Mouse (Mus musculus) heart, embryonic 11.5 days (tissue): ENCODE measurements around the gene Gm49450. TPM values are rescaled to one million over a fixed set of nuclear protein-coding genes. Genes with fewer than 3 reads are reported as not detected.
"Not testable (repeated sequence)": the region's sequence is repeated elsewhere in the genome, so short reads cannot be mapped to it uniquely, and the experiment has no call there.

ENCODE experiments used
- ATAC-seq: fragments of 200-750 bp; cut with Nextera tagmentation; replicated peaks from 2 replicates; pipeline ENCODE4 v1.8.0; 2017; ENCODE audit warnings: moderate library complexity; ENCODE audit not compliant: insufficient number of reproducible peaks, low FRiP score, low TSS enrichment
- H3K27ac ChIP-seq: fragments of 300-500 bp; sonication (generic); 2 replicates; pipeline ENCODE4 v1.5.1; 2014; ENCODE audit warnings: mild to moderate bottlenecking, low read depth, low read length
- H3K27me3 ChIP-seq: fragments of 300-500 bp; sonication (generic); 2 replicates; pipeline ENCODE4 v1.6.1; 2014; ENCODE audit warnings: mild to moderate bottlenecking, low read length, mixed read lengths; ENCODE audit not compliant: control insufficient read depth, insufficient read depth
- H3K36me3 ChIP-seq: fragments of 300-500 bp; sonication (generic); 2 replicates; pipeline ENCODE4 v1.6.1; 2014; ENCODE audit warnings: mild to moderate bottlenecking, low read length, moderate library complexity, mixed read lengths; ENCODE audit not compliant: control insufficient read depth, insufficient read depth
- H3K4me1 ChIP-seq: fragments of 300-500 bp; sonication (generic); 2 replicates; pipeline ENCODE4 v1.6.1; 2014; ENCODE audit warnings: low read length; ENCODE audit not compliant: control insufficient read depth, insufficient read depth
- H3K4me2 ChIP-seq: fragments of 300-500 bp; sonication (generic); 2 replicates; pipeline ENCODE4 v1.6.1; 2014; ENCODE audit warnings: mild to moderate bottlenecking, moderate library complexity
- H3K4me3 ChIP-seq: fragments of 300-500 bp; sonication (generic); 2 replicates; pipeline ENCODE4 v1.5.1; 2014; ENCODE audit warnings: low read depth, low read length
- H3K9ac ChIP-seq: fragments of 300-500 bp; sonication (generic); 2 replicates; pipeline ENCODE4 v1.6.1; 2014; ENCODE audit warnings: mild to moderate bottlenecking, low read depth, low read length, moderate library complexity
- H3K9me3 ChIP-seq: fragments of 300-500 bp; sonication (generic); replicated peaks from 2 replicates; pipeline ENCODE4 v1.6.1; 2016; ENCODE audit warnings: low read length; ENCODE audit not compliant: control insufficient read depth
- WGBS: fragments of 180-500 bp; shearing (Covaris S2); extraction: QIAGEN DNeasy Blood & Tissue Kit; methylation state at CpG from one replicate; pipeline ENCODE4 v1.1.7; 2014; ENCODE audit not compliant: insufficient replicate concordance; 5-methylcytosine and 5-hydroxymethylcytosine counted together
- polyA plus RNA-seq: library from polyadenylated mRNA; unstranded; fragments of >200 nt; fragmentation: Nextera tagmentation; extraction: Ambion mirVana; gene quantifications from 2 replicates; pipeline ENCODE4 v1.2.1, GENCODE M21; 2014

Gene Gm49450
- polyA plus RNA-seq, 1 experiment from 2014 or later: not detected

GRCm38 (mm10) chr15:98952063-98952455, 1.3 kb downstream of the Gm49450 start:
- WGBS: 28% methylated on average over 5 of the region's 5 CpGs
- Histone ChIP-seq H3K27ac (peak overlapping the region; percentile 17; the same call in 1 of the 2 replicates), H3K4me3 (peak overlapping the region; percentile 91)

GRCm38 (mm10) chr15:98951122-98952062, 2.0 kb downstream of the Gm49450 start:
- peak overlapping the region; percentile 72 for H3K9ac ChIP-seq
- H3K27me3 ChIP-seq, H3K9me3 ChIP-seq, H3K27ac ChIP-seq, H3K36me3 ChIP-seq, ATAC-seq: not testable (repeated sequence)
- peak overlapping the region; percentile 91 for H3K4me3 ChIP-seq
- 86% methylated on average over 11 of the region's 15 CpGs for WGBS
- H3K4me1 ChIP-seq: peaks cover 13% of the 10 kb centered on the region
- H3K4me2 ChIP-seq: peak overlapping the region; percentile 70

More at GRCm38 (mm10) chr15:98952063-98952455, 1.3 kb downstream of the Gm49450 start:
- H3K9me3 ChIP-seq: no peaks in the 10 kb centered on the region
- H3K36me3 ChIP-seq: no peaks in the 10 kb centered on the region
- no peaks in the 10 kb centered on the region for H3K27me3 ChIP-seq
- H3K9ac ChIP-seq: peak overlapping the region; percentile 72
- no peak for ATAC-seq
- peak overlapping the region; percentile 70 for H3K4me2 ChIP-seq
- peaks cover 13% of the 10 kb centered on the region for H3K4me1 ChIP-seq

GRCm38 (mm10) chr15:98949607-98949892, 3.8 kb downstream of the Gm49450 start:
- no peak overlapping the region for H3K4me3 ChIP-seq
- no peak overlapping the region for H3K9ac ChIP-seq
- peaks cover 9% of the 10 kb centered on the region for H3K4me1 ChIP-seq
- WGBS: 63% methylated on average over 3 of the region's 3 CpGs
- no peaks in the 10 kb centered on the region for H3K36me3 ChIP-seq
- H3K27ac ChIP-seq: no peak overlapping the region
- no peak for ATAC-seq
- H3K27me3 ChIP-seq: no peaks in the 10 kb centered on the region
- H3K9me3 ChIP-seq: no peaks in the 10 kb centered on the region
- H3K4me2 ChIP-seq: no peak overlapping the region

GRCm38 (mm10) chr15:98948857-98949606, 4.3 kb downstream of the Gm49450 start:
- 74% methylated on average over 6 of the region's 6 CpGs for WGBS
- H3K4me2 ChIP-seq: no peak overlapping the region; the same call in 1 of the 2 replicates
- no peak overlapping the region for H3K4me3 ChIP-seq
- H3K4me1 ChIP-seq: peaks cover 6% of the 10 kb centered on the region
- no peak overlapping the region for H3K9ac ChIP-seq
- no peaks in the 10 kb centered on the region for H3K27me3 ChIP-seq
- H3K27ac ChIP-seq: no peak overlapping the region
- no peaks in the 10 kb centered on the region for H3K36me3 ChIP-seq
- H3K9me3 ChIP-seq: no peaks in the 10 kb centered on the region
- ATAC-seq: no peak

- Histone ChIP-seq H3K9me3 (no peaks in the 10 kb centered on the region), H3K36me3 (no peaks in the 10 kb centered on the region), H3K4me1 (peaks cover 4% of the 10 kb centered on the region; the same call in 1 of the 2 replicates), H3K9ac (no peak overlapping the region), H3K27me3 (no peaks in the 10 kb centered on the region), H3K4me2 (no peak overlapping the region), H3K27ac (no peak overlapping the region), H3K4me3 (no peak overlapping the region)
- ATAC-seq: no peak
Observed at GRCm38 (mm10) chr15:98948382-98948781, 5.0 kb downstream of the Gm49450 start.

- Histone ChIP-seq H3K27ac (no peak overlapping the region), H3K4me3 (no peak overlapping the region), H3K4me2 (no peak overlapping the region), H3K9ac (no peak overlapping the region), H3K4me1 (peaks cover 4% of the 10 kb centered on the region; the same call in 1 of the 2 replicates), H3K36me3 (no peaks in the 10 kb centered on the region), H3K9me3 (no peaks in the 10 kb centered on the region), H3K27me3 (no peaks in the 10 kb centered on the region)
- no peak for ATAC-seq
- 55% methylated on average over 3 of the region's 3 CpGs for WGBS
Observed at GRCm38 (mm10) chr15:98947884-98948283, 5.5 kb downstream of the Gm49450 start.

- no peaks in the 10 kb centered on the region for H3K9me3 ChIP-seq
- no peaks in the 10 kb centered on the region for H3K36me3 ChIP-seq
- no peak overlapping the region for H3K27ac ChIP-seq
- no peak overlapping the region for H3K9ac ChIP-seq
- WGBS: 61% methylated on average over 4 of the region's 4 CpGs
- H3K27me3 ChIP-seq: no peaks in the 10 kb centered on the region
- H3K4me1 ChIP-seq: no peaks in the 10 kb centered on the region
- no peak overlapping the region for H3K4me3 ChIP-seq
- no peak overlapping the region for H3K4me2 ChIP-seq
- no peak for ATAC-seq
Observed at GRCm38 (mm10) chr15:98943133-98943532, 10.2 kb downstream of the Gm49450 start.

- H3K4me3 ChIP-seq: no peak overlapping the region
- no peaks in the 10 kb centered on the region for H3K4me1 ChIP-seq
- no peak for ATAC-seq
- H3K9me3 ChIP-seq: no peaks in the 10 kb centered on the region
- H3K9ac ChIP-seq: no peak overlapping the region
- H3K36me3 ChIP-seq: no peaks in the 10 kb centered on the region
- H3K27me3 ChIP-seq: no peaks in the 10 kb centered on the region
- WGBS: 84% methylated on average over 4 of the region's 4 CpGs
- no peak overlapping the region for H3K4me2 ChIP-seq
- H3K27ac ChIP-seq: no peak overlapping the region
Observed at GRCm38 (mm10) chr15:98942081-98942480, 11.3 kb downstream of the Gm49450 start.
